Mouse (Mus musculus) heart, embryonic 14.5 days (tissue): ENCODE measurements around the gene B9d2. TPM values are rescaled to one million over a fixed set of nuclear protein-coding genes. Genes with fewer than 3 reads are reported as not detected.
"Not testable (repeated sequence)": the region's sequence is repeated elsewhere in the genome, so short reads cannot be mapped to it uniquely, and the experiment has no call there.

Experiments
- ATAC-seq: fragments of 200-750 bp; cut with Nextera tagmentation; 2 replicates; pipeline ENCODE4 v1.8.0; 2017; ENCODE audit warnings: low read depth, moderate TSS enrichment; ENCODE audit not compliant: insufficient number of reproducible peaks, insufficient read depth, low FRiP score
- H3K27ac ChIP-seq, 2 experiments: fragments of 200-500 bp in 1 of 2; fragments of 300-500 bp in 1 of 2; sonication (generic) in 1 of 2; replicated peaks in 1 of 2; 2 replicates each; pipeline ENCODE4 v1.5.1; 2012 to 2014; ENCODE audit warnings: low read depth in 2 of 2, low read length in 2 of 2, control low read depth in 1 of 2, mild to moderate bottlenecking in 1 of 2, mixed read lengths in 1 of 2; ENCODE audit not compliant: control insufficient read depth in 1 of 2, insufficient read depth in 1 of 2
- H3K27me3 ChIP-seq: fragments of 300-500 bp; sonication (generic); 2 replicates; pipeline ENCODE4 v1.6.1; 2014; ENCODE audit warnings: mild to moderate bottlenecking, low read length, control low read depth; ENCODE audit not compliant: control insufficient read depth, insufficient read depth
- H3K36me3 ChIP-seq: fragments of 300-500 bp; sonication (generic); 2 replicates; pipeline ENCODE4 v1.6.1; 2014; ENCODE audit warnings: mild to moderate bottlenecking, control low read depth, low read length, mixed read lengths; ENCODE audit not compliant: control insufficient read depth, insufficient read depth
- H3K4me1 ChIP-seq, 2 experiments: fragments of 200-500 bp in 1 of 2; fragments of 300-500 bp in 1 of 2; sonication (generic) in 1 of 2; 2 replicates each; pipeline ENCODE4 v1.6.1; 2012 to 2014; ENCODE audit warnings: low read length in 2 of 2, control low read depth in 1 of 2, mixed read lengths in 1 of 2; ENCODE audit not compliant: control insufficient read depth in 2 of 2, insufficient read depth in 2 of 2
- H3K4me2 ChIP-seq: fragments of 300-500 bp; sonication (generic); 2 replicates; pipeline ENCODE4 v1.6.1; 2014; ENCODE audit warnings: mild to moderate bottlenecking, low read length
- H3K4me3 ChIP-seq, 2 experiments: fragments of 200-500 bp in 1 of 2; fragments of 300-500 bp in 1 of 2; sonication (generic) in 1 of 2; 2 replicates each; pipeline ENCODE4 v1.5.1; 2012 to 2014; ENCODE audit warnings: low read length in 2 of 2, mild to moderate bottlenecking in 2 of 2, control low read depth in 1 of 2, low read depth in 1 of 2, moderate library complexity in 1 of 2; ENCODE audit not compliant: control insufficient read depth in 1 of 2, insufficient read depth in 1 of 2
- H3K9ac ChIP-seq: fragments of 300-500 bp; sonication (generic); 2 replicates; pipeline ENCODE4 v1.6.1; 2014; ENCODE audit warnings: mild to moderate bottlenecking, low read length
- H3K9me3 ChIP-seq: fragments of 300-500 bp; sonication (generic); 2 replicates; pipeline ENCODE4 v1.6.1; 2016; ENCODE audit warnings: low read length, control low read depth; ENCODE audit not compliant: control insufficient read depth
- WGBS: fragments of 180-500 bp; shearing (Covaris S2); extraction: QIAGEN DNeasy Blood & Tissue Kit; methylation state at CpG from one replicate; pipeline ENCODE4 v1.1.7; 2014; 5-methylcytosine and 5-hydroxymethylcytosine counted together
- polyA plus RNA-seq: library from polyadenylated mRNA; unstranded; fragments of >200 nt; fragmentation: Nextera tagmentation; extraction: Ambion mirVana; gene quantifications from 2 replicates; pipeline ENCODE4 v1.2.1, GENCODE M21; 2014

B9d2 gene
- polyA plus RNA-seq, 1 experiment from 2014 or later: 30.5 TPM

DNA sequence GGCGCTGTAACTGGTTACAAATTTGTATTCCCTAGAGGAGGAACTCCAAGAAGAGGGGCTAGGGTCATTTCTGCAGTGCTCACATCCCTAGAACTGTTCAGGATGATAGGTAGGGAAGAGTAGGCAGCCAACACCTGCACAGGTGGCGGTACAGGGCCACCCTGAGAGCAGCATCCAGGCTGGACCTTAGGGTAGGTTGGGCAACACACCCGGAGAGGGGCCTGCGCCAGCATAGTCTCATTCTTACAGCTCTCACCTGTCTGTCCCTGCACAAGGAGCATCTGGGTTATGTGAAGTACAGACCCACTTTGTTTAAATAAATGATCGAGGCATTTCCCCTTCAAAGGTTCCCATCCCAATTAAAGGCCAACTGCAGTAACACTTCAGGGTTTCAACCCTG, 40.2 kb downstream of the B9d2 start:
- Histone ChIP-seq H3K27me3 (no peaks in the 10 kb centered on the region), H3K9ac (no peak overlapping the region), H3K27ac (no peak overlapping the region), H3K4me3 (no peak overlapping the region), H3K4me2 (no peak overlapping the region), H3K36me3 (peaks cover 70% of the 10 kb centered on the region), H3K9me3 (no peaks in the 10 kb centered on the region), H3K4me1 (peaks cover 5 to 15% of the 10 kb centered on the region in 2 experiments; a peak in 3 of 4 replicates)
- no peak for ATAC-seq
- WGBS: 87% methylated on average over 5 of the region's 5 CpGs

DNA sequence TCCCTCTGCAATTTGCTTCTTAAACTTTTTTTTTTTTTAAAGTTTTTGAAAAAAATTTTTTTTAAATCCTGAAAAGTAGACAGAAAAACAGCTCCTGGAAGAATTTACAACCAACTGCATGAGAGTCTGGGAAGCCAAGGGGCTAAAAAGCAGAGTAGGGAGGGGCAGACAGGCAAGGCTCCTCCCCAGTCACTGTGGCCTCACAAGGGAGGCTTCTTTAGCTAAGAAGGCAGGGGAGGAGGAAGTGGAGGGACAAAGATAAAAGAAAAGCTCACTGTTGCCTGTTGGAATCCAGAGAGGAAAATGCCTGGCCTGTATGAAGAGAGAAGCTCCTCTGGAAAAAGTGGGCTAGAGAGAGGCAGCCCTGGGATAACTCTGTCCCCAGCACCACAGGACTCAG, 41.2 kb downstream of the B9d2 start:
- H3K27ac ChIP-seq, H3K9me3 ChIP-seq, H3K4me2 ChIP-seq, ATAC-seq, H3K4me3 ChIP-seq, H3K9ac ChIP-seq, H3K27me3 ChIP-seq: not testable (repeated sequence)
- Histone ChIP-seq H3K4me1 (peaks cover 5 to 15% of the 10 kb centered on the region in 2 experiments; a peak in 3 of 4 replicates), H3K36me3 (peaks cover 70% of the 10 kb centered on the region)

DNA sequence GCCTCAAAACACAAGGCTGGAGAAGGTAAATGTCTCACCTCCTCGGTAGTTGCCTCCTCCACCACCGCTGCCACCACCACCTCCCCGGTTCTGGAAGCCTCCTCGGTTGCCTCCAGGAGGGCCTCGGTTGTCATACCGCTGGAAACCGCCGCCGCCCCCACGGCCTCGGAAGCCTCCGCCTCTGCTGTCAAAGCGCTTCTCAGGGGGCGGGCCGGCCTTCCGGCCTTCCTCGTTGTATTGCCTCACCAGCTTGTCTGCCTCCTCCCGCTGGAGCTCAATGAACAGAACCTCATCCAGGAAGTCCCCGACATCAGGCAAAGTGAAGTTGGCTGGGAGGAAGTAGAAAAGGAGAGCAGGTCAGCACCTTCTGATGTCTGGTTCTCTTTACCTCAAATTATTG, 45.3 kb downstream of the B9d2 start:
- WGBS: 82% methylated on average over 19 of the region's 19 CpGs
- Histone ChIP-seq H3K9ac (no peak overlapping the region), H3K9me3 (no peaks in the 10 kb centered on the region), H3K4me1 (no peaks in the 10 kb centered on the region), H3K36me3 (peaks cover 100% of the 10 kb centered on the region), H3K4me2 (no peak overlapping the region), H3K27me3 (no peaks in the 10 kb centered on the region), H3K4me3 (no peak overlapping the region), H3K27ac (no peak overlapping the region)
- ATAC-seq: no peak

DNA sequence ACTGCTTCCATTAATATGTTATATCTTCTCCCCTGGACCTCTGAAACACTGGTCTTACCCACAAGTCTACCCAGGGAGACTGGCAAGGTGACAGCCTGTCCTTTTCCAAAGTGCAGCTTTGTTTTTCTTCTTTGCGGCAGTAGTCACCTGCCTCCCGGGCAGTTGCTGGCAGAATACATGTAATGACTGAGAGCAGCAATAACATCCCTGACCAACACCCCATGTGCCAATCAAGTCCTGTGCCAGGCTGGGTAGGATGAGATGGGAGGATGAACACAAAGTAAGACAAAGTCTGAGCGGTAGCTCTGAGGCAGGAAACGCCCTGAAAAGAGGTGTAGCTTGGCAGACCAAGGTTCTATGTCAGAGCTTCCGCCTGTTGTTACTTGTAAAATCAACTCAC, 47.2 kb downstream of the B9d2 start:
- ATAC-seq: no peak
- H3K9ac ChIP-seq: no peak overlapping the region
- 88% methylated on average over 5 of the region's 5 CpGs for WGBS

DNA sequence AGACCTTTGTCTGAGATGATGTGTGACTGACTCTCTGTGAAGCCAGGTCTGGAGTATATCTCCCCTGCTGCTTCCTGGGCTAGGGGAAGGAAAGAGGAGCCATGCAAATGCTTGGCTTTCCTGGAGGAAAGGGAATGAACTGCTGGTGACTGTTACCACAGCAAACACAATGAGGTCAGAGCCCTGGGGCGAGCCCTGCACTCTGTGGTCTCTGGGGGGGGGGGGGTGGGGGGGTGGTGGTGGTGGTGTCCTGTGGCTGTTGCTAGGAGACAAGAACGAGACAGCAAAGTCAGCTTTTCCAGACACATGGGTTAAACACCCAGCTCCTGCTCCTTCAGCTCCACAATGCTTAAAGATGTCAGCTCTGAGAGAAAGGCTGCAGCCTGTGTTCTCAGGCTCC, 48.8 kb downstream of the B9d2 start:
- H3K4me3 ChIP-seq: no peak overlapping the region
- peaks cover 0 to 3% of the 10 kb centered on the region in 2 experiments; a peak in 1 of 4 replicates for H3K4me1 ChIP-seq
- no peak for ATAC-seq
- H3K27ac ChIP-seq: no peak overlapping the region
- 43% methylated on average over 2 of the region's 2 CpGs for WGBS
- no peaks in the 10 kb centered on the region for H3K27me3 ChIP-seq
- peaks cover 98% of the 10 kb centered on the region for H3K36me3 ChIP-seq
- no peak overlapping the region for H3K9ac ChIP-seq
- H3K9me3 ChIP-seq: no peaks in the 10 kb centered on the region
- no peak overlapping the region for H3K4me2 ChIP-seq

More for the DNA sequence above, 47.2 kb downstream of the B9d2 start:
- Histone ChIP-seq H3K4me1 (peaks cover 0 to 3% of the 10 kb centered on the region in 2 experiments; a peak in 1 of 4 replicates), H3K27ac (no peak overlapping the region), H3K36me3 (peaks cover 98% of the 10 kb centered on the region), H3K4me2 (no peak overlapping the region), H3K9me3 (no peaks in the 10 kb centered on the region), H3K4me3 (no peak overlapping the region), H3K27me3 (no peaks in the 10 kb centered on the region)

DNA sequence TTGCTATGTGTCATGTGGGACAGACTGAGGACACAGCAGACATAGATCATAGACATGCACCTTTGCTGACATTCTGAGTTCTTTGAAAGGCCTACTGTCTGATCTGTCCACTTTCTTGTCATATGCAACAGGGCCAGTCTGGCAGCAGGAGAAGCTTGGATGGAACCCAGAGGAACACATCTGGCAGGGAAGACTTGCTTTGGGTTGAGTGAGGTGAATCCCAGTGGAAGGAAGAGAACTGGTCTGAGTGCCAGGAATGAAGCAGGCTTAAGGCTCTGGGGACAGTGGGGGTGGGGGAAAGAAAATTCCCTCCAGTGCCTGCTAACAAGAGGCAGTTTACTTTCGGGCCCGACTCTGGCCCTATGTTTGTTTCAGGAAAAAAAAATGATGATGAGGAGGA, 49.3 kb downstream of the B9d2 start:
- Histone ChIP-seq H3K9ac (no peak overlapping the region), H3K27ac (no peak overlapping the region), H3K4me3 (no peak overlapping the region), H3K9me3 (no peaks in the 10 kb centered on the region), H3K4me1 (peaks cover 0 to 3% of the 10 kb centered on the region in 2 experiments; a peak in 1 of 4 replicates), H3K27me3 (no peaks in the 10 kb centered on the region), H3K36me3 (peaks cover 98% of the 10 kb centered on the region), H3K4me2 (no peak overlapping the region)
- 90% methylated on average over 2 of the region's 2 CpGs for WGBS
- no peak for ATAC-seq

DNA sequence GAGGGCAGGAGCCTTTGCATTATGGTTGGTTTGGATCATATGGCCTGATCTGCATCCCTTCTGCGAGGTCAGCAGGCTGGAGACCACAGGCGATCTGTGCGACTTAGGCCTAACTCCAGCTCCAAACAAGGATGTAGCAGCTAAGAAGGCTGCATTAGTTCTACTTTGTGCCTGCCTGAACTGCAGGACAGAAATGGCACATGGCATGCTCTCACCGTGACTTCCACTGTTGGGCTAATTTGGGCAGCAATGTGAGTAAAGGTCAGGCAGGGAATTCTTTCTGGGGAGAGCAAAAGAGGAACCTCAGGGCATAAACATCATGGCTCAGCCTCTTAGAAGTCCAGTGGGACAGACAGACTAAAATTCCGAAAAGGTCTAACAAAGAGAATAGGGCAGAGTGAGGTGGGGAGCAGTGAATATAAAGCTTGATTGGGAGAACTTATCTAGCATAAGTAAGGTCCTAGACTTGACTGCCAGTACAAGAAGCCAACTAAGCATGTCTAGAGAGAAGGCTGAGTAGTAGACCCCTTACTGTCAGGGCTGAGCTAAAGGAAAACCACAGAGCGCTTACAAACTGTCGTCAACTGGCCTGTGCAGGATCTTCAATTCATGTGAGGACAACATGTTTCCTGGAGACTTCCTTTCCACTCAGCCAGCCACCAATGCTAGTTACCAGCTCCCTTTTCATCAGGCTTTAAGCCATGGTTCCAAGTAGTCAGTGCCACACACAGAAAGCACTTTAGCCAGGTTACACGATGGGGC, 50.9 kb downstream of the B9d2 start:
- H3K36me3 ChIP-seq: peaks cover 98% of the 10 kb centered on the region
- no peaks in the 10 kb centered on the region for H3K9me3 ChIP-seq
- no peak overlapping the region for H3K4me2 ChIP-seq
- 0 out of 4 replicates have a peak overlapping the region, but pooled peaks have one; percentile 19 for H3K27ac ChIP-seq
- H3K4me1 ChIP-seq: peaks cover 0 to 3% of the 10 kb centered on the region in 2 experiments; a peak in 1 of 4 replicates
- H3K9ac ChIP-seq: no peak overlapping the region
- H3K27me3 ChIP-seq: no peaks in the 10 kb centered on the region
- WGBS: 70% methylated on average over 8 of the region's 8 CpGs
- no peak overlapping the region for H3K4me3 ChIP-seq
- no peak for ATAC-seq

DNA sequence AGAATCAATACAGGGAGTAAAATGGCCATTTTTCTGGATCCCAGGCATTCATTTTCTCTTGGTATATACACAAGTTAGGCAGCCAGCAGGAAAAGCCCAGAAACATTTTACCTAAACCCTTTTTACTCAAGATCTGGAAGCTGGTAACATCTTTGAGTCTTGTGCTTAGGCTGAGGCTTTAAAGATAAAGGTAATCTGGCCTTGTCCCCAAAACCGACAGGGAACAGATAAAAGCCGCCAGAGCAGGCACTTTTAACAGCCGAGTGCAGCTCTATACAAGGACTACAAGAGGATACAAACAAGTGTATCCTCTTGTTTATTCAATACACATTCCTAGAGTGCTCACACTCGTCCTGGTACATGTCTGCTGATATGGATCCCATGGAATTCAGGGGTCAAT, 54.4 kb downstream of the B9d2 start:
- WGBS: 22% methylated on average over 4 of the region's 4 CpGs
- Histone ChIP-seq H3K27ac (no peak overlapping the region), H3K4me2 (no peak overlapping the region), H3K4me1 (peaks cover 0 to 3% of the 10 kb centered on the region in 2 experiments; a peak in 1 of 4 replicates), H3K9ac (no peak overlapping the region), H3K9me3 (no peaks in the 10 kb centered on the region), H3K36me3 (peaks cover 98% of the 10 kb centered on the region), H3K27me3 (no peaks in the 10 kb centered on the region), H3K4me3 (no peak overlapping the region)
- no peak for ATAC-seq
